Mouse (Mus musculus): Measurements from ENCODE around the gene Ppp1r10. TPM values are rescaled to one million over a fixed set of nuclear protein-coding genes. Genes with fewer than 3 reads are reported as not detected.

Gene Ppp1r10
- polyA plus RNA-seq, 1 experiment, result 24.3 TPM

- TF ChIP-seq CTCF (conservative IDR thresholded peaks at IDR 0.05; ENCODE audit: insufficient read depth, insufficient read length, low read depth, low read length), result peak; percentile 42
- no peak for TF ChIP-seq POLR2A (IDR thresholded peaks at IDR 0.05; ENCODE audit: low read depth, low read length)
- Histone ChIP-seq H3K36me3 (ENCODE audit: control insufficient read depth, insufficient read depth, low read length) (peaks cover 11% of the 10 kb centered on the region), H3K4me1 (ENCODE audit: control insufficient read depth, insufficient read depth, low read length) (peaks cover 28% of the 10 kb centered on the region; the same call in 1 of the 2 replicates), H3K27me3 (replicated peaks; ENCODE audit: control insufficient read depth, insufficient read depth, low read length) (no peaks in the 10 kb centered on the region), H3K4me3 (ENCODE audit: insufficient read depth, low read depth, low read length) (no peak overlapping the region), H3K27ac (ENCODE audit: insufficient read depth, low read depth, low read length) (peak overlapping the region; percentile 4; the same call in 1 of the 2 replicates)
- WGBS, result 58% methylated on average over 5 of the region's 5 CpGs
- peak; percentile 67 for DNase-seq
These were observed 4.8 kb downstream of the Ppp1r10 start for GRCm38 (mm10) chr17:35920862-35921562.

- H3K27me3 ChIP-seq (replicated peaks; ENCODE audit: control insufficient read depth, insufficient read depth, low read length), result no peaks in the 10 kb centered on the region
- TF ChIP-seq POLR2A (IDR thresholded peaks at IDR 0.05; ENCODE audit: low read depth, low read length) (no peak), CTCF (conservative IDR thresholded peaks at IDR 0.05; ENCODE audit: insufficient read depth, insufficient read length, low read depth, low read length) (no peak)
- H3K27ac ChIP-seq (ENCODE audit: insufficient read depth, low read depth, low read length), result peak overlapping the region; percentile 45
- WGBS, result 28% methylated on average over 4 of the region's 4 CpGs
- no peak overlapping the region for H3K4me3 ChIP-seq (ENCODE audit: insufficient read depth, low read depth, low read length)
- DNase-seq, result peak; percentile 22
- peaks cover 28% of the 10 kb centered on the region; the same call in 1 of the 2 replicates for H3K4me1 ChIP-seq (ENCODE audit: control insufficient read depth, insufficient read depth, low read length)
- peaks cover 16% of the 10 kb centered on the region for H3K36me3 ChIP-seq (ENCODE audit: control insufficient read depth, insufficient read depth, low read length)
These were observed 5.5 kb downstream of the Ppp1r10 start for GRCm38 (mm10) chr17:35921710-35922109.

- H3K27ac ChIP-seq (ENCODE audit: insufficient read depth, low read depth, low read length), result peak overlapping the region; percentile 57
- 53% methylated on average over 3 of the region's 3 CpGs for WGBS
- H3K4me3 ChIP-seq (ENCODE audit: insufficient read depth, low read depth, low read length), result no peak overlapping the region
- peaks cover 11% of the 10 kb centered on the region for H3K36me3 ChIP-seq (ENCODE audit: control insufficient read depth, insufficient read depth, low read length)
- no peak for TF ChIP-seq CTCF (conservative IDR thresholded peaks at IDR 0.05; ENCODE audit: insufficient read depth, insufficient read length, low read depth, low read length)
- no peak for TF ChIP-seq POLR2A (IDR thresholded peaks at IDR 0.05; ENCODE audit: low read depth, low read length)
- no peaks in the 10 kb centered on the region for H3K27me3 ChIP-seq (replicated peaks; ENCODE audit: control insufficient read depth, insufficient read depth, low read length)
- peaks cover 28% of the 10 kb centered on the region; the same call in 1 of the 2 replicates for H3K4me1 ChIP-seq (ENCODE audit: control insufficient read depth, insufficient read depth, low read length)
- peak; percentile 75 for DNase-seq
These were observed 6.3 kb downstream of the Ppp1r10 start for GRCm38 (mm10) chr17:35922566-35922965.

GRCm38 (mm10) chr17:35923281-35923680 is 7.0 kb downstream of the Ppp1r10 start:
- TF ChIP-seq POLR2A (IDR thresholded peaks at IDR 0.05; ENCODE audit: low read depth, low read length) (no peak), CTCF (conservative IDR thresholded peaks at IDR 0.05; ENCODE audit: insufficient read depth, insufficient read length, low read depth, low read length) (no peak)
- Histone ChIP-seq H3K27me3 (replicated peaks; ENCODE audit: control insufficient read depth, insufficient read depth, low read length) (no peaks in the 10 kb centered on the region), H3K4me3 (ENCODE audit: insufficient read depth, low read depth, low read length) (no peak overlapping the region), H3K4me1 (ENCODE audit: control insufficient read depth, insufficient read depth, low read length) (peaks cover 28% of the 10 kb centered on the region; the same call in 1 of the 2 replicates), H3K36me3 (ENCODE audit: control insufficient read depth, insufficient read depth, low read length) (peaks cover 7% of the 10 kb centered on the region), H3K27ac (ENCODE audit: insufficient read depth, low read depth, low read length) (no peak overlapping the region; the same call in 1 of the 2 replicates)
- WGBS, result 58% methylated on average over 4 of the region's 4 CpGs
- peak; percentile 27 for DNase-seq

GRCm38 (mm10) chr17:35927471-35927870 is 11.2 kb downstream of the Ppp1r10 start:
- Histone ChIP-seq H3K36me3 (ENCODE audit: control insufficient read depth, insufficient read depth, low read length) (peaks cover 14% of the 10 kb centered on the region), H3K4me1 (ENCODE audit: control insufficient read depth, insufficient read depth, low read length) (peaks cover 5% of the 10 kb centered on the region; the same call in 1 of the 2 replicates), H3K27ac (ENCODE audit: insufficient read depth, low read depth, low read length) (no peak overlapping the region), H3K27me3 (replicated peaks; ENCODE audit: control insufficient read depth, insufficient read depth, low read length) (no peaks in the 10 kb centered on the region), H3K4me3 (ENCODE audit: insufficient read depth, low read depth, low read length) (no peak overlapping the region)
- TF ChIP-seq CTCF (conservative IDR thresholded peaks at IDR 0.05; ENCODE audit: insufficient read depth, insufficient read length, low read depth, low read length) (no peak), POLR2A (IDR thresholded peaks at IDR 0.05; ENCODE audit: low read depth, low read length) (no peak)
- no peak for DNase-seq
- WGBS, result 54% methylated on average over 1 of the region's 1 CpGs

GRCm38 (mm10) chr17:35929534-35929933 is 13.3 kb downstream of the Ppp1r10 start:
- 100% methylated on average over 2 of the region's 2 CpGs for WGBS
- Histone ChIP-seq H3K27ac (ENCODE audit: insufficient read depth, low read depth, low read length) (no peak overlapping the region), H3K4me3 (ENCODE audit: insufficient read depth, low read depth, low read length) (no peak overlapping the region), H3K4me1 (ENCODE audit: control insufficient read depth, insufficient read depth, low read length) (no peaks in the 10 kb centered on the region), H3K36me3 (ENCODE audit: control insufficient read depth, insufficient read depth, low read length) (peaks cover 14% of the 10 kb centered on the region), H3K27me3 (replicated peaks; ENCODE audit: control insufficient read depth, insufficient read depth, low read length) (no peaks in the 10 kb centered on the region)
- no peak for TF ChIP-seq CTCF (conservative IDR thresholded peaks at IDR 0.05; ENCODE audit: insufficient read depth, insufficient read length, low read depth, low read length)
- TF ChIP-seq POLR2A (IDR thresholded peaks at IDR 0.05; ENCODE audit: low read depth, low read length), result no peak
- no peak for DNase-seq

GRCm38 (mm10) chr17:35930627-35931026 is 14.4 kb downstream of the Ppp1r10 start:
- TF ChIP-seq POLR2A (IDR thresholded peaks at IDR 0.05; ENCODE audit: low read depth, low read length) (no peak), CTCF (conservative IDR thresholded peaks at IDR 0.05; ENCODE audit: insufficient read depth, insufficient read length, low read depth, low read length) (no peak)
- Histone ChIP-seq H3K27me3 (replicated peaks; ENCODE audit: control insufficient read depth, insufficient read depth, low read length) (no peaks in the 10 kb centered on the region), H3K27ac (ENCODE audit: insufficient read depth, low read depth, low read length) (no peak overlapping the region), H3K36me3 (ENCODE audit: control insufficient read depth, insufficient read depth, low read length) (peaks cover 14% of the 10 kb centered on the region), H3K4me1 (ENCODE audit: control insufficient read depth, insufficient read depth, low read length) (no peaks in the 10 kb centered on the region), H3K4me3 (ENCODE audit: insufficient read depth, low read depth, low read length) (no peak overlapping the region)
- WGBS, result 91% methylated on average over 12 of the region's 12 CpGs
- DNase-seq, result no peak

Measured in kidney, adult 2 months (tissue).